Mouse (Mus musculus): ENCODE data around the gene Hist1h2bg. TPM values are rescaled to one million over a fixed set of nuclear protein-coding genes. Genes with fewer than 3 reads are reported as not detected.
"Not testable (repeated sequence)": the region's sequence is repeated elsewhere in the genome, so short reads cannot be mapped to it uniquely, and the experiment has no call there.

Hist1h2bg gene
- polyA plus RNA-seq, 1 experiment from 2014 or later: 0.36 TPM

GRCm38 (mm10) chr13:23544787-23545120, 26.4 kb upstream of the Hist1h2bg start:
- Histone ChIP-seq H3K4me3 (ENCODE audit: low read depth, low read length) (peak overlapping the region; percentile 48), H3K27ac (ENCODE audit: low read length) (peak overlapping the region; percentile 88), H3K4me2 (ENCODE audit: low read length) (peak overlapping the region; percentile 46)
- not testable (repeated sequence) for H3K9ac ChIP-seq (ENCODE audit: low read depth, low read length); H3K36me3 ChIP-seq (ENCODE audit: control insufficient read depth, insufficient read depth, low read length); H3K4me1 ChIP-seq (ENCODE audit: control insufficient read depth, insufficient read depth, low read length); H3K27me3 ChIP-seq (ENCODE audit: control insufficient read depth, insufficient read depth, low read depth, low read length); ATAC-seq; H3K9me3 ChIP-seq (replicated peaks; ENCODE audit: control insufficient read depth, low read length, poor library complexity, severe bottlenecking)
- WGBS: 0% methylated on average over 11 of the region's 14 CpGs

GRCm38 (mm10) chr13:23546694-23547093, 24.5 kb upstream of the Hist1h2bg start:
- WGBS: 79% methylated on average over 5 of the region's 5 CpGs
- no peak overlapping the region for H3K4me3 ChIP-seq (ENCODE audit: low read depth, low read length)

GRCm38 (mm10) chr13:23550761-23551145, 20.4 kb upstream of the Hist1h2bg start:
- Histone ChIP-seq H3K4me2 (ENCODE audit: low read length) (peak overlapping the region; percentile 67), H3K9me3 (replicated peaks; ENCODE audit: control insufficient read depth, low read length, poor library complexity, severe bottlenecking) (no peaks in the 10 kb centered on the region), H3K4me3 (ENCODE audit: low read depth, low read length) (peak overlapping the region; percentile 45), H3K27ac (ENCODE audit: low read length) (peak overlapping the region; percentile 86), H3K36me3 (ENCODE audit: control insufficient read depth, insufficient read depth, low read length) (no peaks in the 10 kb centered on the region), H3K9ac (ENCODE audit: low read depth, low read length) (peak overlapping the region; percentile 55; the same call in 1 of the 2 replicates), H3K27me3 (ENCODE audit: control insufficient read depth, insufficient read depth, low read depth, low read length) (no peaks in the 10 kb centered on the region), H3K4me1 (ENCODE audit: control insufficient read depth, insufficient read depth, low read length) (peaks cover 20% of the 10 kb centered on the region)
- 6% methylated on average over 3 of the region's 3 CpGs for WGBS
- no peak for ATAC-seq

More at GRCm38 (mm10) chr13:23546694-23547093, 24.5 kb upstream of the Hist1h2bg start:
- no peaks in the 10 kb centered on the region for H3K36me3 ChIP-seq (ENCODE audit: control insufficient read depth, insufficient read depth, low read length)
- no peaks in the 10 kb centered on the region for H3K27me3 ChIP-seq (ENCODE audit: control insufficient read depth, insufficient read depth, low read depth, low read length)
- no peak overlapping the region for H3K27ac ChIP-seq (ENCODE audit: low read length)
- ATAC-seq: no peak
- peaks cover 11% of the 10 kb centered on the region for H3K4me1 ChIP-seq (ENCODE audit: control insufficient read depth, insufficient read depth, low read length)
- no peak overlapping the region for H3K9ac ChIP-seq (ENCODE audit: low read depth, low read length)
- no peak overlapping the region for H3K4me2 ChIP-seq (ENCODE audit: low read length)
- H3K9me3 ChIP-seq (replicated peaks; ENCODE audit: control insufficient read depth, low read length, poor library complexity, severe bottlenecking): no peaks in the 10 kb centered on the region

- H3K9me3 ChIP-seq (replicated peaks; ENCODE audit: control insufficient read depth, low read length, poor library complexity, severe bottlenecking); H3K36me3 ChIP-seq (ENCODE audit: control insufficient read depth, insufficient read depth, low read length); H3K27me3 ChIP-seq (ENCODE audit: control insufficient read depth, insufficient read depth, low read depth, low read length): not testable (repeated sequence)
- peak; percentile 93 for ATAC-seq
- Histone ChIP-seq H3K4me1 (ENCODE audit: control insufficient read depth, insufficient read depth, low read length) (peaks cover 21% of the 10 kb centered on the region), H3K9ac (ENCODE audit: low read depth, low read length) (peak within 1 kb of the TSS; percentile 55), H3K4me3 (ENCODE audit: low read depth, low read length) (peak within 1 kb of the TSS; percentile 45), H3K4me2 (ENCODE audit: low read length) (peak within 1 kb of the TSS; percentile 67), H3K27ac (ENCODE audit: low read length) (peak within 1 kb of the TSS; percentile 86)
- under 1% methylated on average over 42 of the region's 47 CpGs for WGBS
Observed at GRCm38 (mm10) chr13:23551146-23551834, 19.9 kb upstream of the Hist1h2bg start, which contains the start of gene Hist1h4f. Gene Hist1h4f (minus strand): TSS chr13:23551648.

- peaks cover 23% of the 10 kb centered on the region for H3K4me1 ChIP-seq (ENCODE audit: control insufficient read depth, insufficient read depth, low read length)
- H3K27me3 ChIP-seq (ENCODE audit: control insufficient read depth, insufficient read depth, low read depth, low read length): no peaks in the 10 kb centered on the region
- H3K9ac ChIP-seq (ENCODE audit: low read depth, low read length): no peak overlapping the region
- no peaks in the 10 kb centered on the region for H3K9me3 ChIP-seq (replicated peaks; ENCODE audit: control insufficient read depth, low read length, poor library complexity, severe bottlenecking)
- H3K4me2 ChIP-seq (ENCODE audit: low read length): peak overlapping the region; percentile 67
- H3K27ac ChIP-seq (ENCODE audit: low read length): peak overlapping the region; percentile 86
- H3K36me3 ChIP-seq (ENCODE audit: control insufficient read depth, insufficient read depth, low read length): no peaks in the 10 kb centered on the region
- 48% methylated on average over 8 of the region's 8 CpGs for WGBS
- peak overlapping the region; percentile 45 for H3K4me3 ChIP-seq (ENCODE audit: low read depth, low read length)
- no peak for ATAC-seq
Observed at GRCm38 (mm10) chr13:23551931-23552914, 19.0 kb upstream of the Hist1h2bg start.

GRCm38 (mm10) chr13:23552962-23553361, 18.2 kb upstream of the Hist1h2bg start, which contains the start of gene Hist1h1d:
Gene Hist1h1d (plus strand): TSS chr13:23553262.
- Histone ChIP-seq H3K27me3 (ENCODE audit: control insufficient read depth, insufficient read depth, low read depth, low read length) (no peaks in the 10 kb centered on the region), H3K27ac (ENCODE audit: low read length) (no peak within 1 kb of the TSS; the same call in 1 of the 2 replicates), H3K4me3 (ENCODE audit: low read depth, low read length) (no peak within 1 kb of the TSS), H3K4me1 (ENCODE audit: control insufficient read depth, insufficient read depth, low read length) (peaks cover 23% of the 10 kb centered on the region), H3K4me2 (ENCODE audit: low read length) (no peak within 1 kb of the TSS; the same call in 1 of the 2 replicates), H3K9me3 (replicated peaks; ENCODE audit: control insufficient read depth, low read length, poor library complexity, severe bottlenecking) (no peaks in the 10 kb centered on the region), H3K36me3 (ENCODE audit: control insufficient read depth, insufficient read depth, low read length) (no peaks in the 10 kb centered on the region), H3K9ac (ENCODE audit: low read depth, low read length) (no peak within 1 kb of the TSS)
- no peak for ATAC-seq

- ATAC-seq: no peak
- Histone ChIP-seq H3K27me3 (ENCODE audit: control insufficient read depth, insufficient read depth, low read depth, low read length) (no peaks in the 10 kb centered on the region), H3K4me2 (ENCODE audit: low read length) (peak overlapping the region; percentile 96), H3K4me3 (ENCODE audit: low read depth, low read length) (peak overlapping the region; percentile 46), H3K9me3 (replicated peaks; ENCODE audit: control insufficient read depth, low read length, poor library complexity, severe bottlenecking) (no peaks in the 10 kb centered on the region), H3K9ac (ENCODE audit: low read depth, low read length) (peak overlapping the region; percentile 63), H3K36me3 (ENCODE audit: control insufficient read depth, insufficient read depth, low read length) (no peaks in the 10 kb centered on the region), H3K4me1 (ENCODE audit: control insufficient read depth, insufficient read depth, low read length) (peaks cover 23% of the 10 kb centered on the region), H3K27ac (ENCODE audit: low read length) (peak overlapping the region; percentile 78)
- 20% methylated on average over 9 of the region's 9 CpGs for WGBS
Observed at GRCm38 (mm10) chr13:23554393-23554792, 16.8 kb upstream of the Hist1h2bg start.

- peak overlapping the region; percentile 63 for H3K9ac ChIP-seq (ENCODE audit: low read depth, low read length)
- no peaks in the 10 kb centered on the region for H3K27me3 ChIP-seq (ENCODE audit: control insufficient read depth, insufficient read depth, low read depth, low read length)
- H3K4me2 ChIP-seq (ENCODE audit: low read length): peak overlapping the region; percentile 96
- H3K4me1 ChIP-seq (ENCODE audit: control insufficient read depth, insufficient read depth, low read length): peaks cover 23% of the 10 kb centered on the region
- peak overlapping the region; percentile 46 for H3K4me3 ChIP-seq (ENCODE audit: low read depth, low read length)
- WGBS: under 1% methylated on average over 50 of the region's 54 CpGs
- peak overlapping the region; percentile 78 for H3K27ac ChIP-seq (ENCODE audit: low read length)
- peak; percentile 66 for ATAC-seq
- no peaks in the 10 kb centered on the region for H3K36me3 ChIP-seq (ENCODE audit: control insufficient read depth, insufficient read depth, low read length)
- H3K9me3 ChIP-seq (replicated peaks; ENCODE audit: control insufficient read depth, low read length, poor library complexity, severe bottlenecking): no peaks in the 10 kb centered on the region
Observed at GRCm38 (mm10) chr13:23554925-23555838, 16.0 kb upstream of the Hist1h2bg start.
